Mouse (Mus musculus): ENCODE measurements at regions not wholly inside any gene's neighbourhood (a gene's known extent, or its start where the extent isn't known, plus 50 kb on each side); places are given as distances from the start of the nearest gene placed in this dataset.

DNA sequence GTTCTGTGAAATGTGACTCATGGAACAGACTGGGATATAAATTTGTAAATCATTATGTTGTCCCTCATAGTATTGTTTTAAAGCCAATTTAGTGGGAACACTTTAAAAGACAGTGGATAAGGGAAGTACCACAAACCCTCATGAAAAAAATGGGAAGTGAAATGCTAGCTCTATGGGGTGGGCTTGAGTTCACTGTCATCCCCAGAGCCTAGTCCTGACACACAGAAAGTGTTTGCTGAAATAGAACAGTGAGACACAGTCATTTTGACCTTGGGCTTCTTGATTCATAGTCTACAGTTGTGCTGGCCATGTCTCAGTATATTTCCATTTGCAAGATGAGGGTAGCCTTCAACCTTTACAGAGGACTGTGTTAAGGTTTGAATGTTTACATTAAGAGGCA, 166.8 kb upstream of the Fggy start:
- TF ChIP-seq CTCF (IDR thresholded peaks at IDR 0.05; ENCODE audit: extremely low read depth, insufficient read length, insufficient replicate concordance, low read depth, low read length) = no peak
- TF ChIP-seq POLR2A (IDR thresholded peaks at IDR 0.05; ENCODE audit: low read depth, low read length) = no peak
- Histone ChIP-seq H3K4me3 (ENCODE audit: low read depth, low read length) (no peak overlapping the region), H3K27me3 (ENCODE audit: control insufficient read depth, insufficient read depth, low read length) (no peaks in the 10 kb centered on the region), H3K36me3 (ENCODE audit: control insufficient read depth, insufficient read depth, low read length) (no peaks in the 10 kb centered on the region), H3K27ac (ENCODE audit: insufficient read depth, low read depth, low read length) (no peak overlapping the region), H3K4me1 (ENCODE audit: control insufficient read depth, insufficient read depth, insufficient read length, low read length) (peaks cover 5% of the 10 kb centered on the region; the same call in 1 of the 2 replicates)

DNA sequence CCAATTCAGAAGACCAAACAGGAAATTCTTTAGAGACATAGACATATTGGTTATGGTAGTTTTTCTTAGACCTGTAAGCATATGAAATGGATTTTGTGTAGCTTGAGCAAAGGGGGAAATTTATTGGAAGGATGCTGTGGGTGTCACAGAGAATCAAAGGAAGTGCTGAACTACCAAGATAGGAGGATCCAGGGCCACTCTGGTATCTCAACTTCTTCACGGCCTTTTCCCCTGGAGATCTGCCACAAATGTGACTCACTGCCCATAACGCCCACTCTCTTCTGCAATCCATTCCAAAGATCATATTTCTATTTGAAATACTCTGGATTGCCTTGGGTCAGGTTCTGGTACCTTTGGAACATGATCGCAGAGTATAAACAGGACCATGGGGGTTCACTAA, 161.6 kb upstream of the Fggy start:
- TF ChIP-seq CTCF (IDR thresholded peaks at IDR 0.05; ENCODE audit: extremely low read depth, insufficient read length, insufficient replicate concordance, low read depth, low read length) = no peak
- TF ChIP-seq POLR2A (IDR thresholded peaks at IDR 0.05; ENCODE audit: low read depth, low read length) = no peak
- H3K27ac ChIP-seq (ENCODE audit: insufficient read depth, low read depth, low read length) = no peak overlapping the region
- no peaks in the 10 kb centered on the region for H3K27me3 ChIP-seq (ENCODE audit: control insufficient read depth, insufficient read depth, low read length)
- 55% methylated on average over 3 of the region's 3 CpGs for WGBS
- no peak overlapping the region for H3K4me3 ChIP-seq (ENCODE audit: low read depth, low read length)
- H3K4me1 ChIP-seq (ENCODE audit: control insufficient read depth, insufficient read depth, insufficient read length, low read length) = no peaks in the 10 kb centered on the region
- H3K36me3 ChIP-seq (ENCODE audit: control insufficient read depth, insufficient read depth, low read length) = no peaks in the 10 kb centered on the region

DNA sequence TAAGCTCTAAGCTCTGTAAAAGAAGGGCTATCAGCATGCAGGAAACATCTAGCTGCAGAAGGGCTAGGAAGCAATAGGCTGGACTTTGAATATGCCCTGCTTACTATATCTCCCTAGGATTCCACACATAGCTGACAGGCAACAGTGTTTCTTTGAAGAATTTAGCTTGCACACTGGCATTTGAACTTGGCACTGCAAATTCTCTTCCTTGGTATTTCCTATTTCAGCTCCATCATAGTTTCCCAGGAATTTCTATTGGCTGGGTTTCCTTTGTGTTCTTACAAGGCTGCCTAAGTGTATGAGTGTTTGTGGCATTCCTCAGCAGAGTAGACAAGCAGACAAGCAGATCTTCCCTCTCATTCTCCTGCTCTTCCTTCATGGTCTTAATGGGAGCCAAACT, 159.0 kb upstream of the Fggy start:
- Histone ChIP-seq H3K27me3 (ENCODE audit: control insufficient read depth, insufficient read depth, low read length) (no peaks in the 10 kb centered on the region), H3K27ac (ENCODE audit: insufficient read depth, low read depth, low read length) (no peak overlapping the region), H3K36me3 (ENCODE audit: control insufficient read depth, insufficient read depth, low read length) (no peaks in the 10 kb centered on the region), H3K4me3 (ENCODE audit: low read depth, low read length) (no peak overlapping the region), H3K4me1 (ENCODE audit: control insufficient read depth, insufficient read depth, insufficient read length, low read length) (no peaks in the 10 kb centered on the region)
- TF ChIP-seq POLR2A (IDR thresholded peaks at IDR 0.05; ENCODE audit: low read depth, low read length) (no peak), CTCF (IDR thresholded peaks at IDR 0.05; ENCODE audit: extremely low read depth, insufficient read length, insufficient replicate concordance, low read depth, low read length) (no peak)

DNA sequence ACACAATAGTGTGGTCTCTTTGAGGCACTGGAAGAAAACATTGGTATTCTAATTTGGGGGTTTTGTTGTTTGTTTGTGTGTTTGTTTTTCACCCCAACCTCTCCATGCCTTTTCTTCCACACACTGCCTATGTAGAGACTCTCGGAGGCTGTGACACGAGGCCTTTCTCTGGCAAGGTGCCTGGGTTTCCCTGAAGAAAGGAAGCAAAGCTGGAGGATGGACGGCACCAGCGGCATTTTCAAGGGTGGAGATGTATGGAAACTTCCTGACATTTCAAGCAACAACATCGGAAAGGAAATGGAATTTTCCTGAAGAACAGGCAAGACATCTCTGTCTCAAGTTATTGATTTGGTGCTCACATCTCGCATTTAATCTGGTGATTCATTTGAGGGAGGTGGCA, 155.0 kb upstream of the Fggy start:
- no peaks in the 10 kb centered on the region for H3K4me1 ChIP-seq (ENCODE audit: control insufficient read depth, insufficient read depth, insufficient read length, low read length)
- TF ChIP-seq POLR2A (IDR thresholded peaks at IDR 0.05; ENCODE audit: low read depth, low read length) = no peak
- no peak for TF ChIP-seq CTCF (IDR thresholded peaks at IDR 0.05; ENCODE audit: extremely low read depth, insufficient read length, insufficient replicate concordance, low read depth, low read length)
- no peak overlapping the region for H3K27ac ChIP-seq (ENCODE audit: insufficient read depth, low read depth, low read length)
- H3K4me3 ChIP-seq (ENCODE audit: low read depth, low read length) = no peak overlapping the region
- 85% methylated on average over 6 of the region's 6 CpGs for WGBS
- H3K27me3 ChIP-seq (ENCODE audit: control insufficient read depth, insufficient read depth, low read length) = no peaks in the 10 kb centered on the region
- H3K36me3 ChIP-seq (ENCODE audit: control insufficient read depth, insufficient read depth, low read length) = no peaks in the 10 kb centered on the region

DNA sequence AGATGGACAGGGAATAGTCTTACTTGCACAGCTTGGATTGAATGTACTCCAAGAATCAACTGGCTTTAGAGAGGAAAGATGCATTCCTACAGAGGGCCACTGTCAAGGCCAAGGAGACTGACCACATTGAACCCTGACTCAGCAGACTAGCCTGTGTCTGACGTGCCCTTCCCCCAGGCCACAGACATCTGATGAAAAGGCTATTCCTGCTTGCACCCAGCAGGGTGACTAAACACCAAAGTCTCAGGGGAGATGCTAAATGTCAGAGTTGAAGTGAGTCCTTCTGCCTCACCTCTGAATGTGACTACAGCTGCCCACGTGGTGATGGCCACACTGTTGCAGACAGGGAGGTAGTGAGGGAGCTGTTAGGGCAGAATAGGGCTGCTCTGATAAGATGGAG, 140.2 kb upstream of the Fggy start:
- H3K27ac ChIP-seq (ENCODE audit: insufficient read depth, low read depth, low read length) = no peak overlapping the region
- no peak for TF ChIP-seq CTCF (IDR thresholded peaks at IDR 0.05; ENCODE audit: extremely low read depth, insufficient read length, insufficient replicate concordance, low read depth, low read length)
- TF ChIP-seq POLR2A (IDR thresholded peaks at IDR 0.05; ENCODE audit: low read depth, low read length) = no peak
- H3K27me3 ChIP-seq (ENCODE audit: control insufficient read depth, insufficient read depth, low read length) = no peaks in the 10 kb centered on the region
- H3K36me3 ChIP-seq (ENCODE audit: control insufficient read depth, insufficient read depth, low read length) = no peaks in the 10 kb centered on the region
- H3K4me3 ChIP-seq (ENCODE audit: low read depth, low read length) = no peak overlapping the region
- WGBS = 62% methylated on average over 2 of the region's 2 CpGs
- no peaks in the 10 kb centered on the region for H3K4me1 ChIP-seq (ENCODE audit: control insufficient read depth, insufficient read depth, insufficient read length, low read length)

DNA sequence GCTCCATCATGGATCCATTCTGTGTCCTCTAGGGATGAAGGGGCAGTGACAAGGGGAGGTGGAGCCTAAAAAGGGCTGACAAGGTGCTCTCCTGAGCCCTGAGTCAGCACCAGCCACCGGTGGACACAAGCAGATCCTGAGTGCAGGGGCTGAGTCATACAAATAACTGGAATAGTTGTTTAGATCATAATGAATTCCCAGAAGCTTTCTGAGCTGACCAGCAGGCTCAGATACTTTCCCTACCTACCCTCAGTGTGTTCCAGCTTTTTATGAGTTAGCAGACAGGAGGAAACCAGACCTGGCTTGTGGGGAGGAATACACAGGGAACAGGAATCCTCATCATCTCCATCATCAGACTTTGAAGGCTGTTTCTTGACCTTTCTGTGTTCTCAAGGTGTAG, 130.7 kb upstream of the Fggy start:
- no peaks in the 10 kb centered on the region for H3K36me3 ChIP-seq (ENCODE audit: control insufficient read depth, insufficient read depth, low read length)
- H3K4me1 ChIP-seq (ENCODE audit: control insufficient read depth, insufficient read depth, insufficient read length, low read length) = no peaks in the 10 kb centered on the region
- TF ChIP-seq CTCF (IDR thresholded peaks at IDR 0.05; ENCODE audit: extremely low read depth, insufficient read length, insufficient replicate concordance, low read depth, low read length) = no peak
- TF ChIP-seq POLR2A (IDR thresholded peaks at IDR 0.05; ENCODE audit: low read depth, low read length) = no peak
- H3K27me3 ChIP-seq (ENCODE audit: control insufficient read depth, insufficient read depth, low read length) = no peaks in the 10 kb centered on the region
- no peak overlapping the region for H3K4me3 ChIP-seq (ENCODE audit: low read depth, low read length)
- WGBS = 27% methylated on average over 1 of the region's 1 CpGs
- no peak overlapping the region for H3K27ac ChIP-seq (ENCODE audit: insufficient read depth, low read depth, low read length)

DNA sequence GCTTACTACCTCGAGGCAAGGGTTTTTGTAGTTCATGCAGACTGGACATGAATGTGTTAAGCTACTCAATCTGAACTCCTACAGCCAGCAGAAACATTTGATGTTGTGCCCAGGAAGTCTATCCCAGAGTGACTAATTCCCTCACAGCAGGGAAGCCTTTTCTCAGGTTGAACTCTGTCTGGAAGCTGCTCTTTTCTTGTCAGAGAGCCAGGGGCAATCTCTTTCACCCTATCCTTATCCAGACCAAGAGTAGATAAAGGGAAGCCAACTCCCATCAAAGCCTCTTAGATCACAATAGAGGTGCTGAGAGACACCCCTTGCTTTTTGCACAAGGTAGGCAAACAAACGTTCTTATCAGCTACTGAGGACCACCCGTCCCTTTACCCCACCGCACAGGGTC, 122.8 kb upstream of the Fggy start:
- TF ChIP-seq POLR2A (IDR thresholded peaks at IDR 0.05; ENCODE audit: low read depth, low read length) (no peak), CTCF (IDR thresholded peaks at IDR 0.05; ENCODE audit: extremely low read depth, insufficient read length, insufficient replicate concordance, low read depth, low read length) (no peak)
- Histone ChIP-seq H3K36me3 (ENCODE audit: control insufficient read depth, insufficient read depth, low read length) (no peaks in the 10 kb centered on the region), H3K4me1 (ENCODE audit: control insufficient read depth, insufficient read depth, insufficient read length, low read length) (peaks cover 11% of the 10 kb centered on the region; the same call in 1 of the 2 replicates), H3K27me3 (ENCODE audit: control insufficient read depth, insufficient read depth, low read length) (no peaks in the 10 kb centered on the region), H3K27ac (ENCODE audit: insufficient read depth, low read depth, low read length) (no peak overlapping the region), H3K4me3 (ENCODE audit: low read depth, low read length) (no peak overlapping the region)
- WGBS = 22% methylated on average over 4 of the region's 4 CpGs

DNA sequence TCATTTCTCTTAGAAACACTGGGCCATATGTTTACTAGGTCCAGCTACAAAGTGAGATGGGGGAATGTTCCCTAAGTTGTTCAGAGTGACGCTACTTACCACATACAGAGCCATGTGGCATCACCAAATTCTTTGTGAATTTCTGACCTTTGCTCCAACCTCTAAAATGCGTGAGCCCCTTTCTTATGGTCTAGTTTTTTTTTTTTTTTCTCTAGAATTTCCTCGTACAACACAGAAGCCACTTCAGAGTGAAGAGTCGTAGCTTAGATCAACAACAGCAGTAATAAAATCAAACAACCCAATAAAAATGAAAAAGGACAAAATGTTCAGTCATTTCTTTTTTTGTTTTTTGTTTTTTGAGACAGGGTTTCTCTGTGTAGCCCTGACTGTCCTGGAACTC, 122.2 kb upstream of the Fggy start:
- TF ChIP-seq POLR2A (IDR thresholded peaks at IDR 0.05; ENCODE audit: low read depth, low read length) (no peak), CTCF (IDR thresholded peaks at IDR 0.05; ENCODE audit: extremely low read depth, insufficient read length, insufficient replicate concordance, low read depth, low read length) (no peak)
- Histone ChIP-seq H3K27me3 (ENCODE audit: control insufficient read depth, insufficient read depth, low read length) (no peaks in the 10 kb centered on the region), H3K4me1 (ENCODE audit: control insufficient read depth, insufficient read depth, insufficient read length, low read length) (peaks cover 11% of the 10 kb centered on the region; the same call in 1 of the 2 replicates), H3K36me3 (ENCODE audit: control insufficient read depth, insufficient read depth, low read length) (no peaks in the 10 kb centered on the region), H3K4me3 (ENCODE audit: low read depth, low read length) (no peak overlapping the region), H3K27ac (ENCODE audit: insufficient read depth, low read depth, low read length) (no peak overlapping the region)
- WGBS = 23% methylated on average over 4 of the region's 4 CpGs
